ENCODE assay signal across 8 mouse cellular contexts in the genomic region with DNA sequence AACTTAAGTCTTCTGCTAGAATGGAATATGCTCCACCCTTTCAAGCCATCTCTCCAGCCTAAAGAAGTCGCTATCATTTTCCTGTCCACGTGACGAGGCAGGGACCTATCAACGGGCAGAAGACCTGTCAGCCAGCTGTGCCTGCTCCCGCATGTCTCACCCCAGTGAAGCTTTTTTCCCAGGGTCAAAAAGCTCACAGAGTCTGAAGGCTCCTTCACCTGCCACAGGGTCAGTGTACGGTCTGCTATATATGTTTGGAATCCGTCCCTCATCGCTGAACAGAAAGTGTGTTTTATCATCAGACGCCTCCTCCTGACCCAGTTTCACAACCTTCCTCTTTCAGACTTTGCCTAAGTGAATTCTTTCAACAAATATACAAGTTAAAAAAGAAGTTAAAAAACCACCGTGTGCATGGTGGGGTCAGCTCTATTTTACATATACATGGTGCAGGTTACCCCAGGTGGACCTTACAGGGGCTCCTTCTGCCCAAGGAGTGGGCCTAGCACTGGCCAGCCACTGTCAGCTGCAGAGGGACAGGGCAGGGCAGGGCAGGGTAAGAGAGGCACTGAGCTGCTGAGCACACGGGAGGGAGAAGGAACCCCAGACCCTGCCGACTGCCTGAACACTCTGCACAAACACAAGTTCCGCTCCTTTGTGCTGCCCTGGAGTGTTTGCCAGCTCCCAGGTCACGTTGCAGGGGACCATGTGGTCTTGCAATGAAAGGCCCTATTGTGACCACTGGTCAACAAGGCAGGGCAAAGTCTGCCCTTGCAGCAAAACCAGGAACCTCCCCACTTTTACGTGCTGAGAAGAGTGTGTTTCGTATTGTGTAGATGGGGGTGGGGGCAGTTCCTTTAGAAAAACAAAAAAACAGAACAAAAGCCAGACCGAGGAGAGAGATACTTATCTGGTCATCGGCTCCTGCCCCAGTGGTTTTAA.
DNase-seq lines count a peak whose midpoint lies in the region; ATAC-seq and TF ChIP-seq lines count a peak whose summit lies in the region.

No protein-coding gene starts in this region.

- no peaks in the 10 kb centered on the region for H3K27me3 ChIP-seq in cerebellum, adult 2 months (ENCODE audit: control insufficient read depth, insufficient read depth, low read length)
- no peaks in the 10 kb centered on the region for H3K27me3 ChIP-seq in intestine, embryonic 15.5 days (replicated peaks)

- no peak overlapping the region for H3K9ac ChIP-seq in intestine, embryonic 15.5 days

- no peaks in the 10 kb centered on the region for H3K9me3 ChIP-seq in intestine, embryonic 15.5 days

- peak; percentile 30 to 64 for DNase-seq in cerebellum, adult 2 months
- DNase-seq in frontal cortex, postnatal 14 days (ENCODE audit: low spot score in 2 of 2), result peak; percentile 42 to 83
- DNase-seq in left cerebral cortex, adult 8-10 months (ENCODE audit: low spot score in 2 of 2), result peak; percentile 47 to 90
- peak; percentile 80 for DNase-seq in lung, postnatal 36 days
- peak; percentile 57 to 72 for DNase-seq in right cerebral cortex, adult 2 months (ENCODE audit: low spot score in 2 of 2)
- DNase-seq in T-cell, adult 2 months (ENCODE audit: low spot score), result no peak

- H3K4me1 ChIP-seq in cerebellum, adult 2 months (ENCODE audit: control insufficient read depth, insufficient read depth, low read length), result no peaks in the 10 kb centered on the region
- H3K4me1 ChIP-seq in intestine, embryonic 15.5 days (replicated peaks), result 0 out of 2 replicates have a peak, but pooled peaks cover 5% of the 10 kb centered on the region

- TF ChIP-seq CTCF in cerebellum, adult 2 months (IDR thresholded peaks at IDR 0.05; ENCODE audit: borderline replicate concordance, insufficient read depth, low read depth, low read length), result no peak

- WGBS in cerebellum, adult 2 months, result 52% methylated on average over 18 of the region's 18 CpGs
- 52% methylated on average over 18 of the region's 18 CpGs for WGBS in intestine, embryonic 15.5 days

- H3K4me3 ChIP-seq in cerebellum, adult 2 months (replicated peaks; ENCODE audit: insufficient read depth, low read depth, low read length), result no peak overlapping the region
- no peak overlapping the region for H3K4me3 ChIP-seq in intestine, embryonic 15.5 days (replicated peaks)

- TF ChIP-seq POLR2A in cerebellum, adult 2 months (IDR thresholded peaks at IDR 0.05; ENCODE audit: borderline replicate concordance, insufficient read depth, low read length), result peak; percentile 24; the same call in 1 of the 2 replicates

- peak overlapping the region; percentile 18; the same call in 1 of the 2 replicates for H3K4me2 ChIP-seq in intestine, embryonic 15.5 days (replicated peaks)

- H3K36me3 ChIP-seq in intestine, embryonic 15.5 days, result no peaks in the 10 kb centered on the region

- peak overlapping the region; percentile 66; the same call in 1 of the 2 replicates for H3K27ac ChIP-seq in cerebellum, adult 2 months (ENCODE audit: insufficient read depth, low read length)
- no peak overlapping the region for H3K27ac ChIP-seq in intestine, embryonic 15.5 days

- ATAC-seq in CD4-positive, CD25-positive, alpha-beta regulatory T cell, adult 4 months, result peak; percentile 54
- ATAC-seq in intestine, embryonic 15.5 days, result peak; percentile 76
